Mouse (Mus musculus) frontal cortex, postnatal 10 days (tissue): ENCODE measurements at regions not wholly inside any gene's neighbourhood (a gene's known extent, or its start where the extent isn't known, plus 50 kb on each side); places are given as distances from the start of the nearest gene placed in this dataset.

Experiments used
- DNase-seq, 2 experiments: peaks; one replicate each; pipeline ENCODE4 v3.0.0; 2022; ENCODE audit warnings: low spot score in 2 of 2, mixed read lengths in 1 of 2

GRCm38 (mm10) chr6:49989585-49990521 is 120.2 kb upstream of the Mpp6 start:
- no peak for DNase-seq

GRCm38 (mm10) chr6:49990522-49990858 is 119.6 kb upstream of the Mpp6 start:
- DNase-seq: no peak

GRCm38 (mm10) chr6:49999365-49999764 is 110.7 kb upstream of the Mpp6 start:
- no peak for DNase-seq

- no peak for DNase-seq
These were observed 102.0 kb upstream of the Mpp6 start for GRCm38 (mm10) chr6:50008074-50008473.

GRCm38 (mm10) chr6:50008869-50009268 is 101.2 kb upstream of the Mpp6 start:
- no peak for DNase-seq

GRCm38 (mm10) chr6:50009339-50009738 is 100.7 kb upstream of the Mpp6 start:
- DNase-seq: no peak

GRCm38 (mm10) chr6:50009856-50010255 is 100.2 kb upstream of the Mpp6 start:
- no peak for DNase-seq

GRCm38 (mm10) chr6:50011071-50011470 is 99.0 kb upstream of the Mpp6 start:
- DNase-seq: no peak

- DNase-seq: no peak
These were observed 98.1 kb upstream of the Mpp6 start for GRCm38 (mm10) chr6:50011746-50012453.

GRCm38 (mm10) chr6:50013067-50013466 is 97.0 kb upstream of the Mpp6 start:
- DNase-seq: no peak

GRCm38 (mm10) chr6:50013842-50014241 is 96.2 kb upstream of the Mpp6 start:
- no peak for DNase-seq

GRCm38 (mm10) chr6:50027981-50028380 is 82.1 kb upstream of the Mpp6 start:
- no peak for DNase-seq

GRCm38 (mm10) chr6:50029895-50030515 is 80.0 kb upstream of the Mpp6 start:
- DNase-seq: no peak

- DNase-seq: no peak
These were observed 78.7 kb upstream of the Mpp6 start for GRCm38 (mm10) chr6:50031356-50031755.

GRCm38 (mm10) chr6:50032894-50033595 is 77.0 kb upstream of the Mpp6 start:
- no peak for DNase-seq

GRCm38 (mm10) chr6:50037614-50038013 is 72.4 kb upstream of the Mpp6 start:
- DNase-seq: no peak

- DNase-seq: no peak
These were observed 71.7 kb upstream of the Mpp6 start for GRCm38 (mm10) chr6:50038369-50038768.

GRCm38 (mm10) chr6:50041044-50041443 is 69.0 kb upstream of the Mpp6 start:
- DNase-seq: no peak

- DNase-seq: no peak
These were observed 67.9 kb upstream of the Mpp6 start for GRCm38 (mm10) chr6:50042127-50042526.

- no peak for DNase-seq
These were observed 65.9 kb upstream of the Mpp6 start for GRCm38 (mm10) chr6:50044165-50044564.

- no peak for DNase-seq
These were observed 63.3 kb upstream of the Mpp6 start for GRCm38 (mm10) chr6:50046721-50047120.

- no peak for DNase-seq
These were observed 57.6 kb upstream of the Mpp6 start for GRCm38 (mm10) chr6:50052416-50052815.
